Comparison of ENCODE assay signal across 12 mouse cellular contexts in the genomic region with DNA sequence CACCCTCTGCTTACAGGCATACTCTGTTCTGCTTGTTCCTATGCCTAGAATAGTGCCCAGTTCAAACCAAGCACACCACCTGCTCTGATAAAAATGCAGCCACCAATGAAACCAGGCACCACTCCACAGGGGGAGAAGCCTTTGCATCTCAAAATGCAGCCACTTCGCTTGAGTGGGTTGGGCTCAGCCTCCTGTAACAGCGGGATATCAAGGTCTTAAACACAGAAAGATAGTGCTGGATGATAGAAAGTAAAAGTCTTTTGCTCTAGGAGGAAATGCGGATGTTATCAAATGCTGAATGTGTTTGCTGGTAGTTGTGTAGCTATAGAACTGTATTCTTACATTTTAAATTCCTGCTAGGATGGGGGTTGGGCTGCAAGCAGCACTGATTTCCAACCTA.
"Had no signal": no experiment of that assay in that cellular context is flagged by ENCODE, and none has a peak within 500 bp of the region (broad histone marks: within the 10 kb centered on the region; RNA-seq: fewer than 3 reads in every experiment).

No protein-coding gene starts in this region.

- ATAC-seq: liver, embryonic 12.5 days; midbrain, embryonic 15.5 days had no signal

- H3K4me3 ChIP-seq: limb, embryonic 15.5 days; liver, embryonic 12.5 days; lung, embryonic 15.5 days; megakaryocyte, embryonic 14.5 days; midbrain, embryonic 15.5 days had no signal

- H3K9me3 ChIP-seq: limb, embryonic 15.5 days; liver, embryonic 12.5 days; lung, embryonic 15.5 days; megakaryocyte, embryonic 14.5 days; midbrain, embryonic 15.5 days had no signal

- H3K9ac ChIP-seq: limb, embryonic 15.5 days; liver, embryonic 12.5 days; lung, embryonic 15.5 days; midbrain, embryonic 15.5 days had no signal

- H3K36me3 ChIP-seq: limb, embryonic 15.5 days; liver, embryonic 12.5 days; lung, embryonic 15.5 days; midbrain, embryonic 15.5 days had no signal

- H3K4me1 ChIP-seq: limb, embryonic 15.5 days; liver, embryonic 12.5 days; lung, embryonic 15.5 days; megakaryocyte, embryonic 14.5 days; midbrain, embryonic 15.5 days had no signal

- H3K27me3 ChIP-seq: limb, embryonic 15.5 days; liver, embryonic 12.5 days; lung, embryonic 15.5 days; megakaryocyte, embryonic 14.5 days; midbrain, embryonic 15.5 days had no signal

- DNase-seq: kidney, adult 18-20 months; kidney, postnatal 14 days; layer of hippocampus, postnatal 36 days; lung, postnatal 14 days; thymus, postnatal 14 days had no signal

- H3K4me2 ChIP-seq: limb, embryonic 15.5 days; liver, embryonic 12.5 days; lung, embryonic 15.5 days; midbrain, embryonic 15.5 days had no signal

- H3K27ac ChIP-seq: limb, embryonic 15.5 days; liver, embryonic 12.5 days; lung, embryonic 15.5 days; macrophage; midbrain, embryonic 15.5 days; stomach, postnatal 0 days had no signal
